Mouse (Mus musculus) MEL (cell line): ENCODE measurements around the gene 4933428G20Rik.

Experiments used
- CTCF ChIP-seq, 3 experiments: IDR thresholded peaks in 2 of 3; conservative IDR thresholded peaks in 1 of 3; 2 replicates each; pipeline ENCODE4 v1.5.1; 2011 to 2012; ENCODE audit warnings: low read length in 3 of 3, low read depth in 2 of 3, mild to moderate bottlenecking in 2 of 3, improper control_type of control experiment in 1 of 3, inconsistent platforms in 1 of 3, mixed read lengths in 1 of 3, moderate library complexity in 1 of 3; ENCODE audit not compliant: control insufficient read depth in 1 of 3, insufficient read depth in 1 of 3, poor library complexity in 1 of 3, severe bottlenecking in 1 of 3
- GATA1 ChIP-seq: IDR thresholded peaks from 2 replicates; pipeline ENCODE4 v1.6.1; 2011; ENCODE audit warnings: low read depth, low read length, improper control_type of control experiment
- HCFC1 ChIP-seq: IDR thresholded peaks from 2 replicates; pipeline ENCODE4 v1.6.1; 2012; ENCODE audit warnings: low read depth, mild to moderate bottlenecking, inconsistent platforms, low read length, improper control_type of control experiment, moderate library complexity
- MAFK ChIP-seq: IDR thresholded peaks from 2 replicates; pipeline ENCODE4 v1.6.1; 2011; ENCODE audit warnings: low read depth, mild to moderate bottlenecking, low read length, improper control_type of control experiment, borderline replicate concordance
- NELFE ChIP-seq: IDR thresholded peaks from 2 replicates; pipeline ENCODE4 v1.6.1; 2011; ENCODE audit warnings: low read depth, low read length, improper control_type of control experiment
- POLR2A ChIP-seq, 2 experiments: IDR thresholded peaks; 2 replicates each; pipeline ENCODE4 v1.6.1; 2011 to 2012; ENCODE audit warnings: low read length in 2 of 2, mild to moderate bottlenecking in 2 of 2, control low read depth in 1 of 2, improper control_type of control experiment in 1 of 2, low read depth in 1 of 2, moderate library complexity in 1 of 2; ENCODE audit not compliant: control insufficient read depth in 1 of 2, insufficient read depth in 1 of 2, poor library complexity in 1 of 2
- RAD21 ChIP-seq: IDR thresholded peaks from 2 replicates; pipeline ENCODE4 v1.6.1; 2011; ENCODE audit warnings: mild to moderate bottlenecking, low read depth, low read length, improper control_type of control experiment
- SIN3A ChIP-seq: IDR thresholded peaks from 2 replicates; pipeline ENCODE4 v1.6.1; 2012; ENCODE audit warnings: low read length, improper control_type of control experiment, inconsistent platforms
- TCF12 ChIP-seq: IDR thresholded peaks from 2 replicates; pipeline ENCODE4 v1.6.1; 2014; ENCODE audit warnings: low read depth, mild to moderate bottlenecking, inconsistent platforms, low read length, improper control_type of control experiment, moderate library complexity
- USF2 ChIP-seq, 2 experiments: IDR thresholded peaks; 2 replicates each; pipeline ENCODE4 v1.6.1; 2011 to 2012; ENCODE audit warnings: improper control_type of control experiment in 2 of 2, low read length in 2 of 2, borderline replicate concordance in 1 of 2, inconsistent platforms in 1 of 2, low read depth in 1 of 2, mild to moderate bottlenecking in 1 of 2; ENCODE audit not compliant: insufficient read depth in 1 of 2
- ZMIZ1 ChIP-seq: IDR thresholded peaks from 2 replicates; pipeline ENCODE4 v1.6.1; 2012; ENCODE audit warnings: low read depth, mild to moderate bottlenecking, inconsistent platforms, low read length, improper control_type of control experiment, moderate library complexity

- TF ChIP-seq SIN3A (no peak), RAD21 (no peak), MAFK (no peak), USF2 (IDR thresholded peaks at IDR 0.05; ENCODE audit: borderline replicate concordance in 1 of 2, insufficient read depth in 1 of 2, low read depth in 1 of 2, low read length in 2 of 2) (no peak), ZMIZ1 (no peak), CTCF (IDR thresholded peaks at IDR 0.05 in 2 of 3, conservative IDR thresholded peaks at IDR 0.05 in 1 of 3; ENCODE audit: control insufficient read depth in 1 of 3, insufficient read depth in 1 of 3, low read depth in 2 of 3, low read length in 3 of 3, poor library complexity in 1 of 3, severe bottlenecking in 1 of 3) (no peak), TCF12 (no peak), GATA1 (no peak), POLR2A (IDR thresholded peaks at IDR 0.05; ENCODE audit: control insufficient read depth in 1 of 2, insufficient read depth in 1 of 2, low read depth in 1 of 2, low read length in 2 of 2, poor library complexity in 1 of 2) (no peak), HCFC1 (no peak), NELFE (no peak)
Observed at GRCm38 (mm10) chr11:97543181-97543733, 43.1 kb upstream of the 4933428G20Rik start.
